ENCODE assay signal across 15 mouse cellular contexts in the genomic region with DNA sequence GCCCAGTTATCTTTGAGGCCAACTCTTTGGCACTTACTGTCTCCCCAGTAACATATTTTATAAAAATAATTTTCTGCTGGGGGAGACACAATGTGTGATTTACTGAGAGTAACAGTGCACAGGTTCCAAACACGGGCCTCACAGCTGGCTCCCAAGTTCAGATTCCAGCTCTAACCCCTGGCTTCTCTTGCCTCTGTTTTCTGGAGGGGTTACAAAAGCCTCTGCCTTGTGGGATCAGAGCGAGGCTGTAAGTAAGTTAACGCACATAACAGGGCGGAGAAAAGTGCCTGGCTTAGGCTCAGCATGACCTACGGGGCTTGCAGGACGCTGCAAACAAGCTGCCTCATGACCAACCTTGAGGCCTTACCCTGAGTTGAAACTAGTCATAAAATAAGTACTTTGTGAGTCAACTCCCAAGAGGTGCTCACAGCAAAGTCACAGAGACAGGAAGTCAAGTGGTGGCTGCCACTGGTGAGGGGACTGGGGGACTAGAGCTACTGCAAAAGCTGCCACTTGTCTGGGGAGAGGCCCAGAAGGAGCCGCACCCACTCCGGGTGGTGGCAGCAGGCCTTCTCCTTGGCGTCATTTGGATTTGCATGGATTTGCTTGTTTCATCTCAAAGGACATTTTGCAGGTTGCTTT. TPM values are rescaled to one million over a fixed set of nuclear protein-coding genes. Genes with fewer than 3 reads are reported as not detected.
A peak's percentile ranks its signal among the peaks of the same experiment; 100 is the strongest.
DNase-seq lines count a peak whose midpoint lies in the region; ATAC-seq and TF ChIP-seq lines count a peak whose summit lies in the region.
"Had no signal": no experiment of that assay in that cellular context is flagged by ENCODE, and none has a peak within 500 bp of the region (broad histone marks: within the 10 kb centered on the region; RNA-seq: fewer than 3 reads in every experiment).

No protein-coding gene starts in this region.

- no peak overlapping the region for H3K9ac ChIP-seq in ES-E14 (ENCODE audit: insufficient read depth, low read depth, low read length, poor library complexity, severe bottlenecking)
- no peak overlapping the region for H3K9ac ChIP-seq in limb, embryonic 12.5 days (replicated peaks)

- no peak overlapping the region for H3K4me2 ChIP-seq in limb, embryonic 12.5 days

- in situ Hi-C loops in ES-E14 (cut with MboI; ENCODE audit: low sequenced_read_pairs in 2 of 2, unreplicated experiment in 2 of 2): no loop called here

- H3K4me3 ChIP-seq in spleen, adult 2 months (ENCODE audit: extremely low read depth, insufficient read depth, insufficient read length): no peak overlapping the region
- no peak overlapping the region for H3K4me3 ChIP-seq in ES-E14 (ENCODE audit: insufficient read depth in 1 of 2, low read depth in 1 of 2, low read length in 2 of 2, poor library complexity in 1 of 2, severe bottlenecking in 1 of 2)
- H3K4me3 ChIP-seq in limb, embryonic 12.5 days (replicated peaks): no peak overlapping the region
- no peak overlapping the region for H3K4me3 ChIP-seq in layer of hippocampus, adult 2 months

- peak overlapping the region; percentile 56 for H3K27ac ChIP-seq in spleen, adult 2 months (ENCODE audit: insufficient read depth, low read length)
- H3K27ac ChIP-seq in ES-E14 (ENCODE audit: insufficient read depth, low read depth, low read length, poor library complexity, severe bottlenecking): 0 out of 2 replicates have a peak overlapping the region, but pooled peaks have one; percentile 6
- H3K27ac ChIP-seq in limb, embryonic 12.5 days: peak overlapping the region; percentile 50
- H3K27ac ChIP-seq in layer of hippocampus, adult 2 months: no peak overlapping the region

- H3K27me3 ChIP-seq in spleen, adult 2 months (ENCODE audit: control insufficient read depth, insufficient read depth, low read length): no peaks in the 10 kb centered on the region
- no peaks in the 10 kb centered on the region for H3K27me3 ChIP-seq in limb, embryonic 12.5 days

- peak in 1 of 2 experiments; percentile 40 for DNase-seq in spleen, adult 2 months (ENCODE audit: low read depth in 1 of 2, low spot score in 2 of 2)
- no peak for DNase-seq in spleen, postnatal 10 days (ENCODE audit: low spot score in 2 of 2)
- no peak for DNase-seq in ES-E14 (ENCODE audit: low read depth, low spot score)
- peak; percentile 54 to 84 for DNase-seq in lung, postnatal 4 days
- DNase-seq in gastrocnemius, postnatal 36 days: no peak
- DNase-seq in layer of hippocampus, adult 2 months (ENCODE audit: low spot score in 2 of 2): no peak
- DNase-seq: cerebellum, adult 11 months; embryo, embryonic 11 days; heart, postnatal 36 days; kidney, postnatal 14 days had no signal

- no peaks in the 10 kb centered on the region for H3K9me3 ChIP-seq in ES-E14 (ENCODE audit: control insufficient read depth, insufficient read depth, low read depth, low read length)
- no peaks in the 10 kb centered on the region for H3K9me3 ChIP-seq in limb, embryonic 12.5 days

- peaks cover 26% of the 10 kb centered on the region; the same call in 1 of the 2 replicates for H3K4me1 ChIP-seq in spleen, adult 2 months (ENCODE audit: control insufficient read depth, insufficient read depth, insufficient read length)
- H3K4me1 ChIP-seq in ES-E14 (ENCODE audit: control insufficient read depth in 2 of 2, insufficient read depth in 2 of 2, low read length in 2 of 2, poor library complexity in 1 of 2): peaks cover 0 to 2% of the 10 kb centered on the region in 2 experiments; a peak in 1 of 4 replicates
- peaks cover 50% of the 10 kb centered on the region for H3K4me1 ChIP-seq in limb, embryonic 12.5 days (replicated peaks)

- no peak for ATAC-seq in limb, embryonic 12.5 days (ENCODE audit: insufficient number of reproducible peaks, insufficient read depth, low FRiP score, low TSS enrichment, low read depth)
- ATAC-seq in monocyte, adult 5-6 weeks (replicated peaks; ENCODE audit: insufficient number of reproducible peaks, low FRiP score, low TSS enrichment, poor library complexity, severe bottlenecking): no peak
- ATAC-seq: intestine, postnatal 0 days had no signal

- intact Hi-C loops in gastrocnemius, postnatal 36 days (cut with DNase I): no loop called here

- H3K36me3 ChIP-seq in spleen, adult 2 months (ENCODE audit: control insufficient read depth, insufficient read depth, low read length): peaks cover 57% of the 10 kb centered on the region
- H3K36me3 ChIP-seq in ES-E14 (ENCODE audit: control insufficient read depth, insufficient read depth, low read length, poor library complexity, severe bottlenecking): peaks cover 7% of the 10 kb centered on the region; the same call in 1 of the 2 replicates
- H3K36me3 ChIP-seq in limb, embryonic 12.5 days: no peaks in the 10 kb centered on the region

- no peak for TF ChIP-seq CTCF in spleen, adult 2 months (IDR thresholded peaks at IDR 0.05; ENCODE audit: extremely low read depth, insufficient read depth, insufficient read length, insufficient replicate concordance)
- no peak for TF ChIP-seq CTCF in layer of hippocampus, adult 2 months (conservative IDR thresholded peaks at IDR 0.05)

- TF ChIP-seq POLR2A in spleen, adult 2 months (IDR thresholded peaks at IDR 0.05; ENCODE audit: low read depth, low read length): no peak

- WGBS in spleen, adult 2 months: 48% methylated on average over 9 of the region's 9 CpGs
- WGBS in limb, embryonic 12.5 days: 60% methylated on average over 9 of the region's 9 CpGs

TF ChIP-seq in ES-E14, 5 proteins besides CTCF, POLR2A, EP300 and RAD21:
- TF ChIP-seq CHD2 (IDR thresholded peaks at IDR 0.05; ENCODE audit: low read depth, low read length): no peak
- no peak for TF ChIP-seq ZC3H11A (IDR thresholded peaks at IDR 0.05; ENCODE audit: borderline replicate concordance, low read depth, low read length)
- no peak for TF ChIP-seq MAFK (IDR thresholded peaks at IDR 0.05; ENCODE audit: insufficient read depth, low read depth, low read length)
- TF ChIP-seq ZNF384 (IDR thresholded peaks at IDR 0.05; ENCODE audit: low read depth, low read length): no peak
- TF ChIP-seq HCFC1 (IDR thresholded peaks at IDR 0.05; ENCODE audit: borderline replicate concordance, insufficient read depth, low read length): no peak
TF ChIP-seq in ES-E14: peak in this region for 0.

RNA-seq across cellular contexts. Expression of gene Rassf2, which starts 25.4 kb away (rescaled TPM):
- 70.2 and 85.9 TPM in 2 replicates for polyA plus RNA-seq in spleen, adult 2 months (2012; rRNA removed)
- 2.2 and 3.2 TPM in 2 replicates for total RNA-seq in ES-E14 (2012; rRNA removed)
- 5.3 and 7.8 TPM in 2 replicates for polyA plus RNA-seq in limb, embryonic 12.5 days (2016; fragmentation: Nextera tagmentation; extraction: Ambion mirVana)
- 1 to 10 TPM; 5.0 to 5.2 TPM for total RNA-seq in gastrocnemius, postnatal 36 days (2021)
- 33.5 to 63.6 TPM (median 45.1 TPM) in 3 replicates for total RNA-seq in monocyte, adult 5-6 weeks (2017)
- total RNA-seq in layer of hippocampus, adult 2 months (2021): 10 to 100 TPM; 39.9 to 43.2 TPM

RNA-seq across cellular contexts. Expression of gene Prnd, which starts 54.0 kb away (rescaled TPM):
- polyA plus RNA-seq in spleen, adult 2 months (2012; rRNA removed): 1.2 and 1.4 TPM in 2 replicates
- 0.98 and 1.5 TPM in 2 replicates for total RNA-seq in ES-E14 (2012; rRNA removed)
- polyA plus RNA-seq in limb, embryonic 12.5 days (2016; fragmentation: Nextera tagmentation; extraction: Ambion mirVana): 20.3 and 21.6 TPM in 2 replicates
- under 1 TPM; 0.39 to 0.84 TPM for total RNA-seq in gastrocnemius, postnatal 36 days (2021)
- not detected in 3 replicates for total RNA-seq in monocyte, adult 5-6 weeks (2017)
- not detected for total RNA-seq in layer of hippocampus, adult 2 months (2021)
- total RNA-seq: liver, adult 2 months; megakaryocyte, adult 5-6 weeks had no signal
- polyA plus RNA-seq: liver, adult 2 months had no signal

Comparison
In these comparisons a context has a peak if more than half of its experiments do, and no peak if none do; other contexts are left out.
1. DNase-seq: peak in lung, postnatal 4 days (2 of 2); none in spleen, postnatal 10 days (0 of 2), ES-E14 (single experiment), gastrocnemius, postnatal 36 days (0 of 2) and layer of hippocampus, adult 2 months (0 of 2).